Mouse (Mus musculus): ENCODE data around the gene Ssrp1.

DNA sequence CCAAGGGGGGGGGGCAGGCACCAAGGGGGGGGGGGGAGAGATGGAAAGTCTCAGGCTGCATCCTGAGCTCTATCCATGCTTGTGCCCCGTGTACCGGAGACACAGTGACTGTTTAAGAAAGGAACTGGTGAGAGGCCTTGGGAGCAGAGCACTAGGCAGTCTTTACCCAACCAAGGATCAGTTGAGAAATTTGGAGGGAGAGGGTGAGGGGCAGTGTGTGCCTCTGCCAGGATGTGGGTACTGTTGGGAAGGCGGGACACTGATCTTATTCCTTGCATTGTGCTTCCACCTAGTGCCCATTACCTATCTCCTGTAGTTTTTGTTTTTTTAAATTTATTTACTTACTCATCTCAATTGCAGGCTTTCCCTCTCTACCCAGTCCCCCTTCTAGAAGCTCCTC lies 10.9 kb upstream of the Ssrp1 start:
- TF ChIP-seq EP300 (IDR thresholded peaks at IDR 0.05): no peak
- no peak for TF ChIP-seq CTCF (IDR thresholded peaks at IDR 0.05)

Measured in lung, postnatal 0 days (tissue).